Mouse (Mus musculus): ENCODE results near the gene Trip12. TPM values are rescaled to one million over a fixed set of nuclear protein-coding genes. Genes with fewer than 3 reads are reported as not detected.

Trip12 gene
- polyA plus RNA-seq (2015; fragmentation: Nextera tagmentation; extraction: Ambion mirVana): 53.8 and 55.5 TPM in 2 replicates

- H3K9ac ChIP-seq (replicated peaks): peak within 1 kb of the TSS; percentile 80
- ATAC-seq (replicated peaks): no peak; the same call in none of the 2 replicates
- peak within 1 kb of the TSS; percentile 73 for H3K4me3 ChIP-seq
- H3K27ac ChIP-seq (replicated peaks): peak within 1 kb of the TSS; percentile 99
- no peaks in the 10 kb centered on the region for H3K9me3 ChIP-seq
- H3K4me2 ChIP-seq (replicated peaks): peak within 1 kb of the TSS; percentile 72
- no peaks in the 10 kb centered on the region for H3K36me3 ChIP-seq
- WGBS: under 1% methylated on average over 39 of the region's 39 CpGs
- no peaks in the 10 kb centered on the region for H3K27me3 ChIP-seq
- H3K4me1 ChIP-seq: peaks cover 28% of the 10 kb centered on the region
Observed at GRCm38 (mm10) chr1:84840018-84840664, at the start of gene Trip12. Trip12 (minus strand) TSS chr1:84840516.

DNA sequence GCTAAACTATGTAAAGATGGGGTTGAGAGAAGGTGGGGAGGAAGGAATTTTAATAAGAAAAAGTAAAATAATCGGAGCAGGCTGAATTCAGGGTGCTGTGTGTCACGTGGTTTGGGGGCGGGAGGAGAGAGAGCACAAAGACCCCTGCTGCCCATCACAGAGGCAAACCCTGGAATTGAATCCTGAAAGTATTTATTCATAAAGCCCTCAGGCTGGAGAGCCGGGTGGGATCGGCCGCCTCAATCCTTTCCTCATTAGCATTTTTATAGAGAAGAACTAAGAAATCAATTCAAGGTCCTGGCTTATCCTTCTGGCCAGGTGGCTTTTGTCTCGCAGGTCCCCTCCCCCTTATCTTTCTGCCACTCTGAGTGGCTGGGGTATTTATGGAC lies 49.7 kb upstream of the Trip12 start:
- peak; percentile 81 for ATAC-seq (replicated peaks)
- H3K27me3 ChIP-seq: no peaks in the 10 kb centered on the region
- no peak overlapping the region for H3K9ac ChIP-seq (replicated peaks)
- H3K4me2 ChIP-seq (replicated peaks): peak overlapping the region; percentile 21
- H3K4me3 ChIP-seq: no peak overlapping the region
- no peaks in the 10 kb centered on the region for H3K36me3 ChIP-seq
- H3K9me3 ChIP-seq: no peaks in the 10 kb centered on the region
- peak overlapping the region; percentile 27 for H3K27ac ChIP-seq (replicated peaks)
- H3K4me1 ChIP-seq: peaks cover 13% of the 10 kb centered on the region
- 2% methylated on average over 7 of the region's 7 CpGs for WGBS

GRCm38 (mm10) chr1:84889330-84890004 lies 49.2 kb upstream of the Trip12 start:
- no peak overlapping the region for H3K4me3 ChIP-seq
- peak overlapping the region; percentile 27 for H3K27ac ChIP-seq (replicated peaks)
- no peaks in the 10 kb centered on the region for H3K36me3 ChIP-seq
- 36% methylated on average over 8 of the region's 8 CpGs for WGBS
- H3K9ac ChIP-seq (replicated peaks): no peak overlapping the region
- H3K9me3 ChIP-seq: no peaks in the 10 kb centered on the region
- peak; percentile 47 for ATAC-seq (replicated peaks)
- no peaks in the 10 kb centered on the region for H3K27me3 ChIP-seq
- H3K4me2 ChIP-seq (replicated peaks): peak overlapping the region; percentile 21
- H3K4me1 ChIP-seq: peaks cover 13% of the 10 kb centered on the region

DNA sequence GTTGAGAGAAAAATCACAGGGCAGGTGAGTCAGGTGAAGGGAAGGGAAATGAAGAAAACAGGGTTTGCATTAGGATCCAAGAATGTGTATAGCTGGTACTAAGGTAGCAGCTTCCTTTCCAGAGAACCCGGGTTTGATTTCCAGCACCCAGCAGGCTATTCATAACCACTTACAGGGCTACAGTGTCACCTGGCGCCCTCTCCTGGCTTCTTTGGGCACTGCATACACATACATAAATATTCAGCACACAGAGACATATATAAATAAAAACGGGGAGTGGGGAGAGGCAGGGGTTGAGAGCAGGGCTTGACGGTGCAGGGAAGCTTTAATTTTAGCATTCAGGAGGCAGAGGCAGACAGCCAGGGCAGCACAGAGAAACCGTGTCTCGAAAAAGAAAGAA lies 45.6 kb upstream of the Trip12 start:
- Histone ChIP-seq H3K36me3 (no peaks in the 10 kb centered on the region), H3K9me3 (no peaks in the 10 kb centered on the region), H3K4me1 (peaks cover 13% of the 10 kb centered on the region), H3K4me3 (no peak overlapping the region), H3K27me3 (no peaks in the 10 kb centered on the region), H3K9ac (replicated peaks) (no peak overlapping the region), H3K27ac (replicated peaks) (no peak overlapping the region), H3K4me2 (replicated peaks) (no peak overlapping the region)
- WGBS: 92% methylated on average over 6 of the region's 6 CpGs
- ATAC-seq (replicated peaks): no peak

- H3K4me2 ChIP-seq (replicated peaks): no peak overlapping the region
- peaks cover 10% of the 10 kb centered on the region for H3K4me1 ChIP-seq
- no peak overlapping the region for H3K4me3 ChIP-seq
- no peak for ATAC-seq (replicated peaks)
- 88% methylated on average over 3 of the region's 3 CpGs for WGBS
- H3K27me3 ChIP-seq: no peaks in the 10 kb centered on the region
- H3K27ac ChIP-seq (replicated peaks): no peak overlapping the region
- no peak overlapping the region for H3K9ac ChIP-seq (replicated peaks)
- no peaks in the 10 kb centered on the region for H3K9me3 ChIP-seq
- no peaks in the 10 kb centered on the region for H3K36me3 ChIP-seq
Observed at GRCm38 (mm10) chr1:84885174-84885573, 44.9 kb upstream of the Trip12 start.

DNA sequence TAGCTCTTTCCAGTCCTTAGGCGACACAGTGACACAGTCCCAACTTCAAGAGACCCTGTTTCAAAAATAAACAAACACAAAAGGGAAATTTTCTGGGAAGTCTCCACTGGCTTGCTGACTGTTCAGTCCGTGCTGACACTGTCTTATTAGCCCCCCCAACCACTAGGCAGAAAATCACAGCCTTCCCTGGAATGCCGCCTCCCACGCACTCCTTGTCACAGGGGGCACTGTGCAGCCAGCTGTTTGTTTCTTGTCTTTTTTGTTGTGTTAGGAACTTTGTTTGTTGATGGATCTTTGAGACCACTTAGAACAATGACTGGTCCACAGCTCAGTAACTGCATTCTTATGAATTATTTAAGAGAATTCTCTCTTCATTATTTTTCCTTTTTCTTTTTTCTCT lies 43.6 kb upstream of the Trip12 start:
- ATAC-seq (replicated peaks): no peak
- Histone ChIP-seq H3K9ac (replicated peaks) (no peak overlapping the region), H3K27ac (replicated peaks) (no peak overlapping the region), H3K4me3 (no peak overlapping the region), H3K27me3 (no peaks in the 10 kb centered on the region), H3K4me1 (no peaks in the 10 kb centered on the region), H3K9me3 (no peaks in the 10 kb centered on the region), H3K4me2 (replicated peaks) (no peak overlapping the region), H3K36me3 (no peaks in the 10 kb centered on the region)
- 66% methylated on average over 4 of the region's 4 CpGs for WGBS

DNA sequence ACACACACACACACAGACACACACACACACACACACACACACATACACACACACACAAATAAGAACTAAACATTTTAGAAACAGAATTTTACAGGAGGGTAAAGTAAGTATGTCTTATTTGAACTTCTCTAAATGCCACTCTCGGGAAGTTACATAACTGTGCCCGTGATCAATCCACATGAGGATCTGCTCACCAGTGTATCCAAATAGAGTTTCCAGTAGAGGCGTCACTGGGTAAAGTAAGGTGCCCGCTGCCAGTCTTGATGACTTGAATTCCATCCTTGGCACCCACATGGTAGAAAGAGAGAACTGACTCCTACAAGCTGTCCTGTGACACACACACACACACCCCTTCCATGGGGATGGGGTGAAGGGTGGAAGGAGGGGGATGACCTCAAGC lies 42.6 kb upstream of the Trip12 start:
- no peaks in the 10 kb centered on the region for H3K36me3 ChIP-seq
- H3K4me2 ChIP-seq (replicated peaks): no peak overlapping the region
- H3K27ac ChIP-seq (replicated peaks): no peak overlapping the region
- 96% methylated on average over 4 of the region's 4 CpGs for WGBS
- no peaks in the 10 kb centered on the region for H3K9me3 ChIP-seq
- ATAC-seq (replicated peaks): no peak
- H3K9ac ChIP-seq (replicated peaks): no peak overlapping the region
- H3K27me3 ChIP-seq: no peaks in the 10 kb centered on the region
- no peak overlapping the region for H3K4me3 ChIP-seq
- H3K4me1 ChIP-seq: no peaks in the 10 kb centered on the region

GRCm38 (mm10) chr1:84882066-84882532 lies 41.8 kb upstream of the Trip12 start:
- H3K4me3 ChIP-seq: no peak overlapping the region
- no peak for ATAC-seq (replicated peaks)
- H3K36me3 ChIP-seq: no peaks in the 10 kb centered on the region
- H3K9me3 ChIP-seq: no peaks in the 10 kb centered on the region
- no peak overlapping the region for H3K9ac ChIP-seq (replicated peaks)
- H3K4me1 ChIP-seq: no peaks in the 10 kb centered on the region
- H3K27me3 ChIP-seq: no peaks in the 10 kb centered on the region
- no peak overlapping the region for H3K4me2 ChIP-seq (replicated peaks)
- H3K27ac ChIP-seq (replicated peaks): no peak overlapping the region
- WGBS: 21% methylated on average over 2 of the region's 2 CpGs

- H3K4me2 ChIP-seq (replicated peaks): no peak overlapping the region
- H3K9ac ChIP-seq (replicated peaks): no peak overlapping the region
- no peak overlapping the region for H3K4me3 ChIP-seq
- no peaks in the 10 kb centered on the region for H3K4me1 ChIP-seq
- H3K9me3 ChIP-seq: no peaks in the 10 kb centered on the region
- WGBS: 66% methylated on average over 11 of the region's 11 CpGs
- no peaks in the 10 kb centered on the region for H3K36me3 ChIP-seq
- H3K27ac ChIP-seq (replicated peaks): no peak overlapping the region
- H3K27me3 ChIP-seq: no peaks in the 10 kb centered on the region
- no peak for ATAC-seq (replicated peaks)
Observed at GRCm38 (mm10) chr1:84881248-84882065, 41.1 kb upstream of the Trip12 start.

- Histone ChIP-seq H3K4me1 (no peaks in the 10 kb centered on the region), H3K4me3 (no peak overlapping the region), H3K27me3 (no peaks in the 10 kb centered on the region), H3K4me2 (replicated peaks) (no peak overlapping the region), H3K36me3 (no peaks in the 10 kb centered on the region), H3K9ac (replicated peaks) (no peak overlapping the region), H3K9me3 (no peaks in the 10 kb centered on the region), H3K27ac (replicated peaks) (no peak overlapping the region)
- ATAC-seq (replicated peaks): no peak
- WGBS: 93% methylated on average over 8 of the region's 8 CpGs
Observed at GRCm38 (mm10) chr1:84879571-84880120, 39.3 kb upstream of the Trip12 start.

DNA sequence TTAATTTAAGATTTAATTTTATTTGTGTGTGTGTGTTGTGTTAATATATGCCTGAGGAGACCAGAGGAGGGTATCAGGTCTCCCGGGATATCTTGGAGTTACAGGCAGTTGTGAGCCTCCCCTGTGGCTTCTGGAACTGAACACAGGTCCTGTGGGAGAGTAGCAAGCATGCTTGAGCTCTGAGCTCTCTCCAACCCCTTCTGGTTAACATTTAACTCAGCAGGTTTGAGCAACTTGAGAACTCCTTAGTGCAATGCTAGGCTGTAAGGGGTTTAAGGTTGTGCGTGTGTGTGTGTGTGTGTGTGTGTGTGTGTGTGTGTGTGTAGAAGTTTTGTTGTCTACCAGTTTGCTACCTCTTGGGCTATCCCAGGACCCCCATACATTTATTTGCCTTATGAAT lies 37.3 kb upstream of the Trip12 start:
- no peak overlapping the region for H3K4me3 ChIP-seq
- no peaks in the 10 kb centered on the region for H3K9me3 ChIP-seq
- no peak overlapping the region for H3K27ac ChIP-seq (replicated peaks)
- no peak overlapping the region for H3K4me2 ChIP-seq (replicated peaks)
- WGBS: 88% methylated on average over 2 of the region's 2 CpGs
- no peak overlapping the region for H3K9ac ChIP-seq (replicated peaks)
- no peaks in the 10 kb centered on the region for H3K36me3 ChIP-seq
- H3K27me3 ChIP-seq: no peaks in the 10 kb centered on the region
- ATAC-seq (replicated peaks): no peak
- no peaks in the 10 kb centered on the region for H3K4me1 ChIP-seq

GRCm38 (mm10) chr1:84872939-84873338 lies 32.6 kb upstream of the Trip12 start:
- Histone ChIP-seq H3K27me3 (no peaks in the 10 kb centered on the region), H3K9me3 (no peaks in the 10 kb centered on the region), H3K4me3 (no peak overlapping the region), H3K4me1 (no peaks in the 10 kb centered on the region), H3K27ac (replicated peaks) (no peak overlapping the region), H3K9ac (replicated peaks) (no peak overlapping the region), H3K36me3 (no peaks in the 10 kb centered on the region), H3K4me2 (replicated peaks) (no peak overlapping the region)
- no peak for ATAC-seq (replicated peaks)
- WGBS: 71% methylated on average over 4 of the region's 4 CpGs
